Mouse (Mus musculus): Measurements from ENCODE around the gene Fbxl15.

The Fbxl15 gene

GRCm38 (mm10) chr19:46308303-46308702 lies 19.7 kb upstream of the Fbxl15 start:
- in situ Hi-C loops (cut with MboI, MseI), result loop anchor here (10.0 kb wide), 2 partner anchors 174 to 1274 kb away; partner anchors contain the start of gene Elovl3

GRCm38 (mm10) chr19:46308706-46309435 lies 19.1 kb upstream of the Fbxl15 start:
- in situ Hi-C loops (cut with MboI, MseI), result loop anchor here (10.0 kb wide), 2 partner anchors 174 to 1274 kb away; partner anchors contain the start of gene Elovl3

DNA sequence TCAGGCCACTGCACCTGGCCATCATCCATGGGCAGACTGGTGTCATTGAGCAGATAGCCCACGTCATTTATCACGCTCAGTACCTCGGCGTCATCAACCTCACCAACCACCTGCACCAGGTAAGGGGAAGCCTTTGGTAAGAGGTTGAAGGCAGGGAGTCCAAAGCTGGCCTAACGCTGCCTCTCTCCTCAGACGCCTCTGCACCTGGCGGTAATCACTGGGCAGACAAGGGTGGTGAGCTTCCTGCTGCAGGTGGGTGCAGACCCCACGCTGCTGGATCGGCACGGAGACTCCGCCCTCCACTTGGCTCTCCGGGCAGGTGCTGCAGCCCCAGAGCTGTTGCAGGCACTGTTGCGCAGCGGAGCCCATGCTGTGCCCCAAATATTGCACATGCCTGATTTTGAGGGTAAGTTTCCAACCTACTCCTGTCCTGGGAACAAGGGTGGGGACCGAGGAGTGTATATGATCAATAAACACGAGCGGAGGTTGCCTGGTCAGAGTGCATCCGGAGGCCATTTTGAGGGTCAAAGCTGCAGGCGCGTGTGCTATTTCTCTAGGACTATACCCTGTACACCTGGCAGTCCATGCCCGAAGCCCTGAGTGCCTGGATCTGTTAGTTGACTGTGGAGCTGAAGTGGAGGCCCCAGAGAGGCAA lies 18.2 kb upstream of the Fbxl15 start:
- in situ Hi-C loops (cut with MboI, MseI), result loop anchor here (10.0 kb wide), 2 partner anchors 175 to 1275 kb away; partner anchors contain the start of gene Elovl3

DNA sequence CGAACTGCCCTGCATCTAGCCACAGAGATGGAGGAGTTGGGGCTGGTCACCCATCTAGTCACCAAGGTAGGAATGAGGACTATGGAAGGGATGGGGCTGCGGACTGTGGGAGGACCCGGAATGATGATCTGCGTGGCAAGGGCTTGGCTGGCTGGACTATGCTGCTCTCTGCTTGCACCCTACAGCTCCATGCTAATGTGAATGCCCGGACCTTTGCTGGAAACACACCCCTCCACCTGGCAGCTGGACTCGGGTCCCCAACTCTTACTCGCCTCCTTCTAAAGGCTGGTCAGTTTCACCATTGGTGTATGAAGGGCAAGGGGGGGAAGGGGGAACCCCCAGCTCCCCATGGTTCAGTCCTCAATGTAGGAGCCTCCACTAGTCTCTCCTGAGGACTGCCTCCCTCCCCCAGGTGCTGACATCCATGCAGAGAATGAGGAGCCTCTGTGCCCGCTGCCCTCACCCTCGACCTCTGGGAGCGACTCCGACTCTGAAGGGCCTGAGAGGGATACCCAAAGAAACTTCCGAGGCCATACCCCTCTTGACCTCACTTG lies 17.6 kb upstream of the Fbxl15 start:
- in situ Hi-C loops (cut with MboI, MseI), result no loop called here

DNA sequence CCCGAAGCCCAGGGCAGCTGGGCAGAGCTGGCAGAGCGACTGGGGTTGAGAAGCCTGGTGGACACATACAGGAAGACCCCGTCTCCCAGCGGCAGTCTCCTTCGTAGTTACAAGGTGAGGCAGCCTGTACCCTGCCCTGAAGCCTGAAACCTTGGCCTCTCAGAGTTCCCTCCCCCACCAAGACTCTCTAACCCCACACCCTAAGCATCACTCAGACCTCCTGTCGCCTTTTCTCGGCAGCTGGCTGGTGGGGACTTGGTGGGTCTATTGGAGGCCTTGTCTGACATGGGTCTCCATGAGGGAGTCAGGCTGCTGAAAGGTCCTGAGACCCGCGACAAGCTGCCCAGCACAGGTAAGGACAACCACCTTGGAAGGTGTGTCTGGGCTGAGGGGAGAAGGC lies 16.6 kb upstream of the Fbxl15 start:
- in situ Hi-C loops (cut with MboI, MseI), result no loop called here

DNA sequence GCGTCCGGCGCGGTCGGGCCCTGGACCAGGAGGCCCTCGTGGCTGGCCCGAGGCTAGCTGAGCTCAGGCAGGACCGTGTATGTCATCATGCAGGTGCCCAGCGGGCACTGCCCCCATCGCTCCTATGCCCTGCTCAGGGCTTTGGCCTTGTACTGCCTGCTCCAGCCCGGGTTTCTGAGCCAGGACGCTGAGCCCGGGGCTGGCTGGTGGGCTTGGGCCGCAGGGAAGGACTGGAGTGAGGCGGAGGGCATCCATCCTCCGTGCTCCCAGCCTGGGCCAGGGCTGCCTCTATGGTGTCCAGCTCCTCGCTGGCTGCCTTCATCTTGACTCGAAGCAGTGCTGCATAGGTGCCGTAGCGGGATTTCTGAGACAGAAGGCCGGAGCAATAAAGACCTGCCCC lies 15.4 kb upstream of the Fbxl15 start:
- in situ Hi-C loops (cut with MboI, MseI), result no loop called here

- in situ Hi-C loops (cut with MboI, MseI), result no loop called here
These were observed 14.9 kb upstream of the Fbxl15 start for GRCm38 (mm10) chr19:46313116-46313515.

DNA sequence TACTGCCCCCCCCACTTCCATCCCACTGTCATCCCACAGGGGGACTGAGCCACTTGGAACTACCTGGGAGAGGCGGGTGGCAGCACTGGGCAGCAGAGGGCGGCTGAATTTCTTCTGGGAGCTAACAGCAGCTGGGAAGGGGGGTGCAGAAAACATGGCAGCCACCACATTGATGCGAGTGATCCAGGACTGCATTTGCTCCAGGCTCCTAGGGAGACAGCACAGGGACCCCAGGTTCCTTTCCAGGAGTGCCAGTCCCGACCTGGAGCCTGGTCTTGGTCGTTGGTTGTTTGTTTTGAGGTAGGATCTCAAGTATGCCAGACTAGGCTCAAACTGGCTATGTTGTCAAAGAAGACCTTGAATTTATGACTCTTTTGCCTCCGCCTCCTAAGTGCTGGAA lies 14.4 kb upstream of the Fbxl15 start:
- in situ Hi-C loops (cut with MboI, MseI), result no loop called here

- in situ Hi-C loops (cut with MboI, MseI), result no loop called here
These were observed 13.8 kb upstream of the Fbxl15 start for GRCm38 (mm10) chr19:46314151-46314601.

GRCm38 (mm10) chr19:46314872-46315742 lies 12.9 kb upstream of the Fbxl15 start:
- in situ Hi-C loops (cut with MboI, MseI), result no loop called here

DNA sequence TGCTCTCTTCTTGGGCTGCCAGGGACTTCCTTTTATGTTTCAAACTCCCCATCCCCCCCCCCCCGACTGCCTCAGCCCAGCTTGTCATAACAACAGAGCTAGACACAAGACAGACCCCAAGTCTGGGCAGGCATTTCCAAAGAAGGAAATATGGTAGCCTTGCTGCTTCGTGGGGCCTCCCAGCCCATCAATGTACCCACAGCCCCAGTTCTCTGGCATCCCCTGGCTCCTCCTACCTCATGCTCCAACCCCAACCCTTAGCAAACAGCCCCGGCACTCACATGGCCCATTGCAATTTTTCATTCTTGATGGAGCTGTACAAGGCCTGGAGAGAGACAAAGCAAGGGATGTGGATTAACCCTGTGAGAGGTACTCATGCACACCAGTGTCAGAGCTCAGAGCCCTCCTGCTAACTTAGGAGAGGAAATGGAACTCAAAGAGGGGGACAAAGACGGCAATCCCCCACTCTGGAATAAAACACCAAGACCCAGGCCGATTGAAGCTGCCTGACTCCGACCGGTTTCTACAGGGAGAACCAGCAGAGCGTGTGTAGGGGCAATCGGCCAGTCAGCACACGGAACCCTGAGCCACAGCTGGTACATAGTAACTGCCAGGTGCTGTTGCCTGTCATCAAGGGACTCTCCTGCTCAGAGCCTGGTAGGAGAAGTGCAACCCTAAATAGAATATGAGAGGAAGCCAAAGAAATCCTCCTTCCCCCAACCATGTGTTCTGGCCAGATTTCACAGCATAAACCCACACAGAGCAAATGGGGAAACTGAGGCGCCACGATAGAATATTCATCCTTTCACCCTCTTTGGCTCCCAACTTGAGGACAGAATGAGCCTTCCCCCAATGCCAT lies 12.0 kb upstream of the Fbxl15 start:
- in situ Hi-C loops (cut with MboI, MseI), result no loop called here

GRCm38 (mm10) chr19:46316846-46317545 lies 11.0 kb upstream of the Fbxl15 start:
- in situ Hi-C loops (cut with MboI, MseI), result no loop called here

- in situ Hi-C loops (cut with MboI, MseI), result no loop called here
These were observed 10.5 kb upstream of the Fbxl15 start for GRCm38 (mm10) chr19:46317546-46317885.

- in situ Hi-C loops (cut with MboI, MseI), result no loop called here
These were observed 9.9 kb upstream of the Fbxl15 start for GRCm38 (mm10) chr19:46318031-46318471.

DNA sequence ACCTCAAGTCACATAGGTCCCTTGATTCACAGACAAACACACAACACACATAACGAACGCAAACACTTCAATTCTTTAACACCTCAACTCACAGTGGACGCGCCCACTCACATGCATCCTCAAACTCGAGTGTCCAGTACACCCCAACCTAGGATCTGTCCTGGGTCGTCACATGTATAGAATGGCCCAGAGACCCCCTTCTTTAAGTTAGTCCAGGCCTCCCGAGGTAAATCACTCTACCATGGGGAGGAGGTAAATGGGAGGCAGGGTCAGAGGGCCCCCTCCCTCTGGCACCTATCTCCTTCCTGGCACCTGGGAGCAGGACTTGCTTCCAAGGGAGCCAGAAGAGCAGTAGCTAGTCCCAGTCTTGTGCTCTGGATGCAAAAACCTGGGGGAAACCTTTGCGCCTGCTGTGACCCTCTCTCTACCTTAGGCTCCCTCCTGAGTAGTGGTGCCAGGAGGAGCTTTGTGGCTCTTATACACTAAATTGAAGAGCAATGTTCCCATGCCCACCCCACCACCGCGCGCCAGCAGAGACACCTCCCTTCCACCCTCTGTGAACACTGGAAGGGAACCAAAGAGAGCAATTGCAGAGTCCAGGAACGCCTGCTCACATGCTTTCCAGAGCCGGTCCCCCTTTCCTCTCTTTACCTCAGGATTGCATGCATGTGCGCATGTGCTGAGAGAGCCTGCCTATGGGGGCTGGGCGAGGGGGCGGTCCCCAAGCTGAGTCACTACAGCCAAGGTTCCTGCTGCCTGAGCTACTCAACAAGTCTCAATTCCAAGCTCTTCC lies 9.2 kb upstream of the Fbxl15 start:
- in situ Hi-C loops (cut with MboI, MseI), result no loop called here

GRCm38 (mm10) chr19:46320076-46320785 lies 7.8 kb upstream of the Fbxl15 start:
- in situ Hi-C loops (cut with MboI, MseI), result no loop called here

DNA sequence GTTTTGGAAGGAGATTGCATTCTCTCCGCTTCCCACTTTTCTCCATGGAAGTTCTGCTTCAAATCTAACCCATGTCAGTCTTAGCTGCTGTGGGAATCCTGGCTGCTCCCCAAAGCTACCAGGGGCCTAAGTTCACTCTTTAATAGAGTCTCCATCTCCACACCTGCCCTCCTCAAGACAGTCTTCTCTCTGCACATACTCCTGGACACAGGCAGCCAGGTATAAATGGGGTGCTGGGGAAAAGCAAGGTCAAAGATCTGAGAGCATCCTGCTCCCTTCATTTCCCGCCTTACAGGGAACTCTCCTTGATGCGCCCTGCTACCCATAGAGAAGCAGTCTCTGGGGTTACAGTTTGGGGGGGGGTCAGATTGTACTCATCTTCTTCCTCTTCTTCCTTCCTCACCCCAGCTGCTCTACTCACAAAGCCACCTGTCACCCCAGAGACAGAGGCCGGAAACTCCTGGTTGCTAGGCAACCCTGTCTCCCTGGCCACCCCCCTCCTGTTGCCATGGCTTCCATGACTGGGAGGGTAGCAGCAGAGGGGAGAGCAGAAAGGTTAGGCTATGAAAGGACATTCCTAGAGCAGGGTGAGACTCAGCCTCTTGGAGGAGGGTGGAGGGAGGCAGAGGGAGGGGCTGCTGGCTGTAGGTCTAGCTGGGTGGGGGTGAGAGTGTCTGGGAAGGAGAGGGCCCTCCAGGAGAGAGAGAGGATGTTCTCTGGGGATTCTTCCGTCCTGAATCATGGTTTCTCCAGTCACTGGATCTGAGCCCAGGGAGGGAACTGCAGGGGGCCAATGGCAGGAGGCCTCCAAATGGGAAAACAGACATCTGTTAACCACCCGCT lies 6.7 kb upstream of the Fbxl15 start:
- in situ Hi-C loops (cut with MboI, MseI), result no loop called here
